Mouse (Mus musculus): Measurements from ENCODE around the gene Fntb. TPM values are rescaled to one million over a fixed set of nuclear protein-coding genes. Genes with fewer than 3 reads are reported as not detected.

Gene Fntb
- polyA plus RNA-seq (2015; fragmentation: Nextera tagmentation; extraction: Ambion mirVana) = 42.6 and 44.1 TPM in 2 replicates

GRCm38 (mm10) chr12:76765354-76765851, at the start of gene Fntb, which contains the start of gene Churc1:
TSS of gene Fntb (plus strand) at chr12:76765589.
TSS of gene Churc1 (plus strand) at chr12:76765538.
- H3K27ac ChIP-seq = peak within 1 kb of the TSS; percentile 53; the same call in 1 of the 2 replicates
- under 1% methylated on average over 31 of the region's 31 CpGs for WGBS
- peak; percentile 96 for ATAC-seq (ENCODE audit: low FRiP score, low read depth)

DNA sequence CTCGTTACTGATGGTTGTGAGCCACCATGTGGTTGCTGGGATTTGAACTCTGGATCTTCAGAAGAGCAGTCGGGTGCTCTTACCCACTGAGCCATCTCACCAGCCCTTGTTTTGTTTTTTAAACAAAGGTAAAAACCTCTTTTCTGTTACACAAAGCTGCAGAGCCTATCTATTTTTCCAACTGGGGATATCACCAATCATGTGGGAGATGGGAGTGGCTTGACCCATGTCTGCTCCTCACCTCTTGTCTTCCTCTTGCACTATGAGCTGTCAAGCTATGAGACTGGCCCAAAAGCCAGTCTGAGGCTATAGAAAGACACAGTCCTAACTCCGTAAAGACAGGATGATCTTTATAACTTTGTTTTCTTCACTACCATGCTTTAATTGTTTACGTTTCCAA, 47.0 kb upstream of the Fntb start:
- WGBS = 85% methylated on average over 4 of the region's 4 CpGs
- no peak for ATAC-seq (ENCODE audit: low FRiP score, low read depth)

More at GRCm38 (mm10) chr12:76765354-76765851, at the start of gene Fntb, which contains the start of gene Churc1:
- Histone ChIP-seq H3K36me3 (no peaks in the 10 kb centered on the region), H3K9me3 (no peaks in the 10 kb centered on the region), H3K4me3 (peak within 1 kb of the TSS; percentile 70), H3K4me2 (replicated peaks) (peak within 1 kb of the TSS; percentile 66), H3K27me3 (no peaks in the 10 kb centered on the region), H3K9ac (peak within 1 kb of the TSS; percentile 80), H3K4me1 (peaks cover 6% of the 10 kb centered on the region)

GRCm38 (mm10) chr12:76720572-76720971, 44.8 kb upstream of the Fntb start:
- H3K4me1 ChIP-seq = no peaks in the 10 kb centered on the region

More for the DNA sequence above, 47.0 kb upstream of the Fntb start:
- Histone ChIP-seq H3K9me3 (no peaks in the 10 kb centered on the region), H3K4me3 (no peak overlapping the region), H3K4me1 (no peaks in the 10 kb centered on the region), H3K36me3 (no peaks in the 10 kb centered on the region), H3K4me2 (replicated peaks) (no peak overlapping the region), H3K27ac (no peak overlapping the region), H3K27me3 (0 out of 2 replicates have a peak, but pooled peaks cover 3% of the 10 kb centered on the region), H3K9ac (no peak overlapping the region)

DNA sequence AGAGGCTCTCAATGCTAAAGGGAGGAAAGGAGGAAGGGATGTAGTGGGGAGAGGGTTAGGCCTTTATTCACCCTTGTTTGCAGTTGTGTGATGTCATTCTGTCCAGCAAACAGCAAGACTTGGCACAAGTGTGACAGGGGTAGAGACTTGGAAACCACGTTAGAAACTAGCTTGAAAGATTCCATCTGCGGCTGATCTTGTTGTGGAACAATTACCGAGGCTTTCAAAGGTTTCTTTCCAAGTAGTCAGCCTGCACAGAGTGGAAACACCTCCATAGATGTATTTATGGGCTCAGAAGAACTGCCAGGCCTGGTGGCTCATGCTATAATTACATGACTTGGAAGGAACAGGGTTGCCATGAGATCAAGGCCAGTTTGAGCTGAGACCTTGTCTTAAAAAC, 43.4 kb upstream of the Fntb start:
- ATAC-seq (ENCODE audit: low FRiP score, low read depth) = no peak
- WGBS = 68% methylated on average over 3 of the region's 3 CpGs
- no peak overlapping the region for H3K4me2 ChIP-seq (replicated peaks)
- H3K4me3 ChIP-seq = no peak overlapping the region
- no peaks in the 10 kb centered on the region for H3K36me3 ChIP-seq
- no peaks in the 10 kb centered on the region for H3K27me3 ChIP-seq
- H3K27ac ChIP-seq = no peak overlapping the region
- no peaks in the 10 kb centered on the region for H3K4me1 ChIP-seq
- H3K9me3 ChIP-seq = 0 out of 2 replicates have a peak, but pooled peaks cover 4% of the 10 kb centered on the region
- H3K9ac ChIP-seq = no peak overlapping the region

More at GRCm38 (mm10) chr12:76720572-76720971, 44.8 kb upstream of the Fntb start:
- no peak for ATAC-seq (ENCODE audit: low FRiP score, low read depth)
- Histone ChIP-seq H3K27me3 (no peaks in the 10 kb centered on the region), H3K9ac (no peak overlapping the region), H3K27ac (no peak overlapping the region), H3K4me2 (replicated peaks) (no peak overlapping the region), H3K36me3 (no peaks in the 10 kb centered on the region), H3K4me3 (no peak overlapping the region), H3K9me3 (0 out of 2 replicates have a peak, but pooled peaks cover 4% of the 10 kb centered on the region)

- Histone ChIP-seq H3K27me3 (no peaks in the 10 kb centered on the region), H3K9ac (no peak overlapping the region), H3K36me3 (no peaks in the 10 kb centered on the region), H3K4me1 (no peaks in the 10 kb centered on the region), H3K27ac (no peak overlapping the region), H3K9me3 (peaks cover 4% of the 10 kb centered on the region; the same call in 1 of the 2 replicates), H3K4me2 (replicated peaks) (no peak overlapping the region), H3K4me3 (no peak overlapping the region)
- 89% methylated on average over 4 of the region's 4 CpGs for WGBS
- no peak; the same call in 1 of the 2 replicates for ATAC-seq (ENCODE audit: low FRiP score, low read depth)
These were observed 37.4 kb upstream of the Fntb start for GRCm38 (mm10) chr12:76727955-76728354.

DNA sequence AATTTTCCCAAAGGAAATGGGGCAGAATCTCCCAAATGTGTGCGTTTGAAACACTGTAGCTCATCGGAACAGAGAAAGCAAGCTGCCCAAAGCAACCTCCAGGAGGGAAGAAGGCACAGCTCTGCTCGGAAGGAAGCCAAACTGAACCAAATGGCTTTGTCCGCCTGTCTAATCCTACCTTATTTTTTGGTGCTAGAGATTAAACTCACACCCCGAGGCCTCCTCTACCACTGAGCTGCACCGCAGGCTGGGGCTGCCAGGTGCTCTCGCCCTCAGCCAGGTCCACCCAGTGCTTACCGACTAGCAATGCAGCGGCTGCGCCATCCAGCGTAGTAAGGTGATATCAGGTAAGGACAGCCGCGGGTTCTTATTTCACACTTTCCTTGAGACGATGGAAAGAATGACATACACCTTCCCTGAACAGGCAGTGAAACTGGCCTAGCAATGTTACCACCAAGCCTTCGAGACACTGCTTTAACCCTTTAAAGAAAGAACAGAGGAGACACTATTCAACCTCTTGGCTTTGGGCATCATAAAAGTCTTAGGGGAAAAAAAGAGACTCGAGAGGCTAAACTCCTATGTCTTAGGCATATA, 14.4 kb upstream of the Fntb start:
- no peaks in the 10 kb centered on the region for H3K4me1 ChIP-seq
- H3K27ac ChIP-seq = no peak overlapping the region
- H3K36me3 ChIP-seq = no peaks in the 10 kb centered on the region
- no peak for ATAC-seq (ENCODE audit: low FRiP score, low read depth)
- H3K27me3 ChIP-seq = 0 out of 2 replicates have a peak, but pooled peaks cover 5% of the 10 kb centered on the region
- H3K4me3 ChIP-seq = no peak overlapping the region
- no peaks in the 10 kb centered on the region for H3K9me3 ChIP-seq
- WGBS = 77% methylated on average over 16 of the region's 16 CpGs
- H3K4me2 ChIP-seq (replicated peaks) = no peak overlapping the region
- no peak overlapping the region for H3K9ac ChIP-seq

DNA sequence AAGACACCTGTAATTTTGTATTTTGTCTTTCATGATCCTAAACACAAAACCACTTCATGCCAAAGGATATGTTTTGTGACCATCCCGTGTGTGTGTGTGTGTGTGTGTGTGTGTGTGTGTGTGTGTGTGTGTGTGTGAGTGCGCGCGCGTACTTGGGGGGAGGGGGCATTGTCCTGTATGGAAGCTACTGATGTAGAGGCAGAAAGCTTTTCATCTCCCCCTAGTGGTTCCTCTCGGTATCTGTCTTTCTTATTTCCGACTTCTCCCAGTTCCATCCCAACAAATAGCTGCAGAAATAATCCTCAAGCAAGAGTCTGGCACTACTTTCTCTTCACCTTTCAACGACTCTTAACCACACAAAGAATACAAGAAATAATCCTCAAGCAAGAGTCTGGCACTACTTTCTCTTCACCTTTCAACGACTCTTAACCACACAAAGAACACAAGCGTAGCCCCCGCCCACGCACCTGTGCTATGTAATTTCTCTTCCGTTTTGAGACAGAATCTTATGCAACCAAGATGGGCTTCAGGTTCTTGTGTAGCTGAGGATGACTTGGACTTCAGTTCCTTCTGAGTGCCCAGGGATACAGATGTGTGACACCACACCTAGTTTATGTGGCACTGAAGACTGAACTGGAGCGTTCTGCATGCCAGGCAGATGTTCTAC, 12.6 kb upstream of the Fntb start:
- H3K9me3 ChIP-seq = no peaks in the 10 kb centered on the region
- H3K4me2 ChIP-seq (replicated peaks) = no peak overlapping the region
- no peak overlapping the region for H3K4me3 ChIP-seq
- H3K27me3 ChIP-seq = 0 out of 2 replicates have a peak, but pooled peaks cover 5% of the 10 kb centered on the region
- H3K4me1 ChIP-seq = no peaks in the 10 kb centered on the region
- no peaks in the 10 kb centered on the region for H3K36me3 ChIP-seq
- ATAC-seq (ENCODE audit: low FRiP score, low read depth) = no peak
- WGBS = 42% methylated on average over 14 of the region's 14 CpGs
- H3K9ac ChIP-seq = no peak overlapping the region
- no peak overlapping the region for H3K27ac ChIP-seq

DNA sequence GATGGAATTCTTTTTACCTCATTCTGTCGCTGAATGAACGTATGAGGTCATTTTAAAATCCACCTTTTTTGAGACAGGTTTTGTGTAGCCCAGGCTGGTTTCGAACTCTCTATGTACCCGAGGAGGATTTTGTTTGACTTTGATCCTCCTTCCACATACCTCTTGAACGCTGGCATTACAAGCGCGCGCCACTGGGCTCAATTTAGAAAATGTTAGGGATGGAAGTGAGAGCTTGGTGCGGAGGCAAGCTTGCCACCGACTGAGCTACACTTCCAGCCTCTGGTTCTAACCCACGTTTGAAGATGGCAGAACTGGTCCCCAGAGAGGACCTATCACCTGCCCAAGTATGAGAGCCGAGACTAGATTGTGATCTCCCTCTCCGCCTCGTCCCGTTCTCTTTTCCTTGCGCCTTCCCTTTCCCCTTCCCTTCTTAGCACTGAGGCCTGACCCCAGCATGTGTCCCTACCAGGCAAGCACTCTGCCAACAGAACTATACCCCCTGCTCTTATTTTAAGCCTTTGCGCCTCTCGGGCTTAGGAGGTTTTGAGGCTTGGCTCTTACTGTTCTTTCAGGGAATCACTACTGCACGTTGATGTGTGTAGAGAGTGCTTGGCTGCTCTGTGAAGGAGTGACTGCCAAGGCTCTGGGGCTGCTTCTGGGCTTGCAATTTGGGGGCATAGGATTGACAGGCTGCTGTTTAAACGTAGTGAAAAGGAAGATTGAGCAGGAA, 677 bp downstream of the Fntb start:
- peak; percentile 7; the same call in 1 of the 2 replicates for ATAC-seq (ENCODE audit: low FRiP score, low read depth)
- H3K27me3 ChIP-seq = no peaks in the 10 kb centered on the region
- H3K9ac ChIP-seq = peak overlapping the region; percentile 80
- peak overlapping the region; percentile 53; the same call in 1 of the 2 replicates for H3K27ac ChIP-seq
- peak overlapping the region; percentile 70 for H3K4me3 ChIP-seq
- WGBS = 29% methylated on average over 20 of the region's 20 CpGs
- no peaks in the 10 kb centered on the region for H3K9me3 ChIP-seq
- peak overlapping the region; percentile 66 for H3K4me2 ChIP-seq (replicated peaks)
- H3K4me1 ChIP-seq = peaks cover 9% of the 10 kb centered on the region
- H3K36me3 ChIP-seq = no peaks in the 10 kb centered on the region

- 79% methylated on average over 5 of the region's 5 CpGs for WGBS
- Histone ChIP-seq H3K4me2 (replicated peaks) (no peak overlapping the region), H3K9me3 (no peaks in the 10 kb centered on the region), H3K4me3 (no peak overlapping the region), H3K9ac (no peak overlapping the region), H3K27me3 (no peaks in the 10 kb centered on the region), H3K27ac (no peak overlapping the region), H3K4me1 (peaks cover 7% of the 10 kb centered on the region), H3K36me3 (no peaks in the 10 kb centered on the region)
- no peak for ATAC-seq (ENCODE audit: low FRiP score, low read depth)
These were observed 5.6 kb downstream of the Fntb start for GRCm38 (mm10) chr12:76770841-76771500.

GRCm38 (mm10) chr12:76771540-76771939, 6.2 kb downstream of the Fntb start:
- Histone ChIP-seq H3K4me3 (no peak overlapping the region), H3K36me3 (no peaks in the 10 kb centered on the region), H3K4me1 (peaks cover 3% of the 10 kb centered on the region; the same call in 1 of the 2 replicates), H3K4me2 (replicated peaks) (no peak overlapping the region), H3K27me3 (no peaks in the 10 kb centered on the region), H3K27ac (no peak overlapping the region), H3K9me3 (no peaks in the 10 kb centered on the region), H3K9ac (no peak overlapping the region)
- 84% methylated on average over 5 of the region's 5 CpGs for WGBS
- no peak for ATAC-seq (ENCODE audit: low FRiP score, low read depth)

DNA sequence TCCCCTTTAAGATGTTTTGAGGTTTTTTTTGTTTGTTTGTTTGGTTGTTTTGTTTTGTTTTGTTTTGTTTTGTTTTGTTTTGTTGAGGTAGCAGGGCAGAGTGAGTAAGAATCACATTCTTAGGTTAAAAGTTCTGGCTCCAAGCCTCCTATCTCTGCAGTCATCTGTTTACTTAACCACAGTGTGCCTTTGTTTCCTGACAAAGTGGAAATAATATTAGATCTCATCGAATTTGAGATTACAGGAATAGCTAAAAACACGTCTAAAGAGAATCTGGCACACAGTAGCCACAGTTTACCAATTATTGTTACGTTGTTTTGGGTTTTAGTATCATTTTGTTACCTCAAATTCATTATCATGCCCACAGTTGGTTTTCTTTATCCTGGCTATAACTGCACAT, 9.3 kb downstream of the Fntb start:
- Histone ChIP-seq H3K4me2 (replicated peaks) (no peak overlapping the region), H3K9ac (no peak overlapping the region), H3K36me3 (peaks cover 5% of the 10 kb centered on the region), H3K4me1 (0 out of 2 replicates have a peak, but pooled peaks cover 3% of the 10 kb centered on the region), H3K27ac (no peak overlapping the region), H3K4me3 (no peak overlapping the region), H3K27me3 (no peaks in the 10 kb centered on the region), H3K9me3 (no peaks in the 10 kb centered on the region)
- no peak for ATAC-seq (ENCODE audit: low FRiP score, low read depth)
- WGBS = 79% methylated on average over 3 of the region's 3 CpGs

All from limb, embryonic 13.5 days (tissue).